Mouse (Mus musculus) forebrain, embryonic 10.5 days (tissue): ENCODE data around the gene Gm12394. TPM values are rescaled to one million over a fixed set of nuclear protein-coding genes. Genes with fewer than 3 reads are reported as not detected.
"Not testable (repeated sequence)": the region's sequence is repeated elsewhere in the genome, so short reads cannot be mapped to it uniquely, and the experiment has no call there.

Experiments
- DNase-seq: peaks from one replicate; pipeline ENCODE4 v3.0.0-alpha.2; 2017; ENCODE audit warnings: low spot score; ENCODE audit errors: extremely low spot score
- H3K27ac ChIP-seq: fragments of 300-500 bp; sonication (generic); 2 replicates; pipeline ENCODE4 v1.5.1; 2016; ENCODE audit warnings: mild to moderate bottlenecking
- H3K27me3 ChIP-seq: fragments of 300-500 bp; sonication (generic); 2 replicates; pipeline ENCODE4 v1.6.1; 2016; ENCODE audit warnings: mild to moderate bottlenecking; ENCODE audit not compliant: poor library complexity, severe bottlenecking
- H3K36me3 ChIP-seq: fragments of 300-500 bp; sonication (generic); replicated peaks from 2 replicates; pipeline ENCODE4 v1.6.1; 2016; ENCODE audit warnings: mild to moderate bottlenecking, moderate library complexity
- H3K4me1 ChIP-seq: fragments of 300-500 bp; sonication (generic); 2 replicates; pipeline ENCODE4 v1.6.1; 2016
- H3K4me3 ChIP-seq: fragments of 300-500 bp; sonication (generic); 2 replicates; pipeline ENCODE4 v1.5.1; 2016; ENCODE audit warnings: mild to moderate bottlenecking, moderate library complexity
- H3K9me3 ChIP-seq: fragments of 300-500 bp; sonication (generic); 2 replicates; pipeline ENCODE4 v1.6.1; 2016; ENCODE audit warnings: mild to moderate bottlenecking, moderate library complexity
- WGBS: fragments of 180-500 bp; shearing (Covaris S2); methylation state at CpG from one replicate; pipeline ENCODE4 v1.1.7; 2016; 5-methylcytosine and 5-hydroxymethylcytosine counted together
- polyA plus RNA-seq: library from polyadenylated mRNA; unstranded; fragments of >200 nt; fragmentation: Nextera tagmentation; extraction: Ambion mirVana; gene quantifications from 2 replicates; pipeline ENCODE4 v1.2.1, GENCODE M21; 2016

The Gm12394 gene
- polyA plus RNA-seq, 1 experiment from 2014 or later = 0.37 TPM

GRCm38 (mm10) chr4:42773893-42774292 lies 82.7 kb downstream of the Gm12394 start, which contains the start of gene Ccl21a:
Ccl21a (minus strand) TSS chr4:42773993.
- DNase-seq, H3K27me3 ChIP-seq, H3K9me3 ChIP-seq, H3K4me3 ChIP-seq, H3K27ac ChIP-seq, H3K4me1 ChIP-seq, H3K36me3 ChIP-seq: not testable (repeated sequence)
- no CpG with 5 or more reads among the region's 5 CpGs for WGBS

- H3K27ac ChIP-seq, H3K4me3 ChIP-seq, H3K4me1 ChIP-seq, H3K27me3 ChIP-seq, H3K36me3 ChIP-seq, H3K9me3 ChIP-seq, DNase-seq: not testable (repeated sequence)
- no CpG with 5 or more reads among the region's 6 CpGs for WGBS
Measured at GRCm38 (mm10) chr4:42756477-42756876, 100.1 kb downstream of the Gm12394 start, which contains the start of gene Ccl19. Ccl19 (minus strand) TSS chr4:42756577.

DNA sequence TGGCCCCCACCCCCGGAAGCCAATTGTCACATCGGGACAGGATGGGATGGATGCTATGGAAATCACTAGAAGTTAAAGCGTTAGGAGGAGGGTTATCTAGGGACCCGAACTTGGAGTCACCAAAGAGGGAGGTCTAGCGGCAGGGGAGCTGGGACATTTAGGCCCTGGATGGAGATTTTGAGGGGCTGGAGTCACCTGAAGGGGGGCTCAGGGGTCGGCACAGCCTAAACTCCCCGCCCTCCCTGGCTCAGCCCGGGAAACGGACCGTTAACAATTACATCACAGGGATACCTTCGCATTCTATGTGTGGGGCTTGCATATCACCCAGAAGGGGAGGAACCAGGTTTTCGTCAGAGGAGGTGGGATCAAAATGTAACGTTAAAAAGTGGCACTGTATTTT lies 121.3 kb downstream of the Gm12394 start, which contains the start of gene 4930578G10Rik:
4930578G10Rik (plus strand) TSS at position 301 of the 400 bp plus-strand sequence.
- not testable (repeated sequence) for H3K27me3 ChIP-seq, H3K4me1 ChIP-seq, H3K27ac ChIP-seq, H3K9me3 ChIP-seq, H3K4me3 ChIP-seq, H3K36me3 ChIP-seq, DNase-seq
- no CpG with 5 or more reads among the region's 13 CpGs for WGBS

Other genes starting within 250 kb of the Gm12394 start
- not detected in 2 replicates for gene Gm10591, start 244.6 kb downstream of the Gm12394 start, polyA plus RNA-seq
- gene Gm2564, start 227.1 kb downstream of the Gm12394 start, polyA plus RNA-seq = not detected in 2 replicates
- gene Ccl27b, start 201.5 kb downstream of the Gm12394 start, polyA plus RNA-seq = not detected in 2 replicates
- gene Il11ra2, start 194.9 kb downstream of the Gm12394 start, polyA plus RNA-seq = not detected in 2 replicates
- 0.58 and 0.73 TPM in 2 replicates for gene 4930578G10Rik, start 121.2 kb downstream of the Gm12394 start, polyA plus RNA-seq
- not detected in 2 replicates for gene Ccl19, start 100.2 kb downstream of the Gm12394 start, polyA plus RNA-seq
- gene Ccl21a, start 82.8 kb downstream of the Gm12394 start, polyA plus RNA-seq = 0.32 TPM in 1 of 2 replicates, not detected in the other
- gene Fam205a1, start 2.9 kb downstream of the Gm12394 start, polyA plus RNA-seq = 0.07 TPM in 1 of 2 replicates, not detected in the other
- gene Fam205c, start 17.5 kb upstream of the Gm12394 start, polyA plus RNA-seq = 0.18 and 0.53 TPM in 2 replicates
- gene Phf24, start 59.9 kb upstream of the Gm12394 start, polyA plus RNA-seq = 0.33 and 0.51 TPM in 2 replicates
- gene Dnajb5, start 93.0 kb upstream of the Gm12394 start, polyA plus RNA-seq = 11.5 and 16.2 TPM in 2 replicates
- gene 1700022I11Rik, start 112.8 kb upstream of the Gm12394 start, polyA plus RNA-seq = 0.27 and 0.52 TPM in 2 replicates
- 655 and 667 TPM in 2 replicates for gene Vcp, start 143.7 kb upstream of the Gm12394 start, polyA plus RNA-seq
- 23.1 and 27.3 TPM in 2 replicates for gene Fancg, start 153.7 kb upstream of the Gm12394 start, polyA plus RNA-seq
- gene Pigo, start 169.0 kb upstream of the Gm12394 start, polyA plus RNA-seq = 22.2 and 24.4 TPM in 2 replicates
- 496 and 515 TPM in 2 replicates for gene Stoml2, start 174.9 kb upstream of the Gm12394 start, polyA plus RNA-seq
- 19.8 and 20.3 TPM in 2 replicates for gene Fam214b, start 189.4 kb upstream of the Gm12394 start, polyA plus RNA-seq
- gene Unc13b, start 202.2 kb upstream of the Gm12394 start, polyA plus RNA-seq = 10.7 and 11.6 TPM in 2 replicates